Mouse (Mus musculus) forebrain, embryonic 16.5 days (tissue): ENCODE results near the gene Rbms3. TPM values are rescaled to one million over a fixed set of nuclear protein-coding genes. Genes with fewer than 3 reads are reported as not detected.

Experiments
- ATAC-seq: fragments of 200-750 bp; cut with Nextera tagmentation; 2 replicates; pipeline ENCODE4 v1.8.0; 2017; ENCODE audit warnings: mild to moderate bottlenecking, moderate library complexity
- H3K27ac ChIP-seq: fragments of 300-500 bp; sonication (generic); 2 replicates; pipeline ENCODE4 v1.5.1; 2014; ENCODE audit warnings: low read length, control low read depth
- H3K27me3 ChIP-seq: fragments of 300-500 bp; sonication (generic); replicated peaks from 2 replicates; pipeline ENCODE4 v1.6.1; 2014; ENCODE audit warnings: low read length; ENCODE audit not compliant: control insufficient read depth, insufficient read depth
- H3K36me3 ChIP-seq: fragments of 300-500 bp; sonication (generic); 2 replicates; pipeline ENCODE4 v1.6.1; 2014; ENCODE audit not compliant: control insufficient read depth, insufficient read depth
- H3K4me1 ChIP-seq: fragments of 300-500 bp; sonication (generic); replicated peaks from 2 replicates; pipeline ENCODE4 v1.6.1; 2014; ENCODE audit warnings: low read length; ENCODE audit not compliant: control insufficient read depth, insufficient read depth
- H3K4me2 ChIP-seq: fragments of 300-500 bp; sonication (generic); 2 replicates; pipeline ENCODE4 v1.6.1; 2014; ENCODE audit warnings: mild to moderate bottlenecking, low read length, control low read depth
- H3K4me3 ChIP-seq: fragments of 300-500 bp; sonication (generic); replicated peaks from 2 replicates; pipeline ENCODE4 v1.5.1; 2014; ENCODE audit warnings: mild to moderate bottlenecking, low read length, control low read depth
- H3K9ac ChIP-seq: fragments of 300-500 bp; sonication (generic); replicated peaks from 2 replicates; pipeline ENCODE4 v1.6.1; 2014; ENCODE audit warnings: low read depth, low read length, control low read depth
- H3K9me3 ChIP-seq: fragments of 300-500 bp; sonication (generic); 2 replicates; pipeline ENCODE4 v1.6.1; 2016; ENCODE audit warnings: low read length; ENCODE audit not compliant: control insufficient read depth
- WGBS: fragments of 180-500 bp; shearing (Covaris S2); extraction: QIAGEN DNeasy Blood & Tissue Kit; methylation state at CpG from one replicate; pipeline ENCODE4 v1.1.7; 2014; 5-methylcytosine and 5-hydroxymethylcytosine counted together
- polyA plus RNA-seq: library from polyadenylated mRNA; unstranded; fragments of >200 nt; fragmentation: Nextera tagmentation; extraction: Ambion mirVana; gene quantifications from 2 replicates; pipeline ENCODE4 v1.2.1, GENCODE M21; 2015

Gene Rbms3
- polyA plus RNA-seq, 1 experiment from 2014 or later, result 25.7 TPM

GRCm38 (mm10) chr9:117558562-117558961 lies 71.2 kb downstream of the Rbms3 start:
- Histone ChIP-seq H3K4me3 (no peak overlapping the region), H3K4me1 (no peaks in the 10 kb centered on the region), H3K9me3 (no peaks in the 10 kb centered on the region), H3K27me3 (no peaks in the 10 kb centered on the region), H3K9ac (no peak overlapping the region), H3K27ac (no peak overlapping the region), H3K4me2 (no peak overlapping the region), H3K36me3 (no peaks in the 10 kb centered on the region)
- no peak for ATAC-seq
- WGBS, result 92% methylated on average over 5 of the region's 5 CpGs

DNA sequence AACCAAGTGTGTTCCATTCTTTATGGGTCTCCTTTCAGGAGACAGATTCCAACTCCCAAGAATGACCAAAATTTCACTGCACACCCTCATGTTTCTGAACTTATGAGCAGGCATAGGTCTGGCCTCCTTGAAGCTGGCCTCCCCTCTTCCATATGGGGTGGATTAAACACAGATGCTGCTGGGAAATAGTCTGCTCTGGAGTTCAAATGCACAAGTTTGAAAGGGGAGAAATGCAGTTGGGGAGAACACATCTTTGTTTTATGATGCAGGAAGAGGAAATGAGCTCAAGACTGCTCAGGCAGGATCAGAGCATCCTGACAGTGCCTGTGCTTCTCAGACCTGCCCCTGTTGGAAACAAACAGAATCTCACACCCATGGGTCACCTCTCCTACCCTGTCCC lies 75.4 kb downstream of the Rbms3 start:
- no peaks in the 10 kb centered on the region for H3K36me3 ChIP-seq
- H3K4me3 ChIP-seq, result no peak overlapping the region
- no peak overlapping the region for H3K27ac ChIP-seq
- ATAC-seq, result no peak
- no peaks in the 10 kb centered on the region for H3K9me3 ChIP-seq
- no peak overlapping the region for H3K4me2 ChIP-seq
- no peak overlapping the region for H3K9ac ChIP-seq
- no peaks in the 10 kb centered on the region for H3K27me3 ChIP-seq
- H3K4me1 ChIP-seq, result no peaks in the 10 kb centered on the region

- no peak overlapping the region for H3K4me3 ChIP-seq
- no peaks in the 10 kb centered on the region for H3K9me3 ChIP-seq
- no peaks in the 10 kb centered on the region for H3K36me3 ChIP-seq
- no peaks in the 10 kb centered on the region for H3K27me3 ChIP-seq
- no peaks in the 10 kb centered on the region for H3K4me1 ChIP-seq
- 85% methylated on average over 2 of the region's 2 CpGs for WGBS
- ATAC-seq, result no peak
- no peak overlapping the region for H3K27ac ChIP-seq
- no peak overlapping the region for H3K4me2 ChIP-seq
- H3K9ac ChIP-seq, result no peak overlapping the region
Measured at GRCm38 (mm10) chr9:117529281-117529680, 100.4 kb downstream of the Rbms3 start.

GRCm38 (mm10) chr9:117508941-117509340 lies 120.8 kb downstream of the Rbms3 start:
- ATAC-seq, result peak; percentile 50; the same call in 1 of the 2 replicates
- Histone ChIP-seq H3K4me1 (0 out of 2 replicates have a peak, but pooled peaks cover 2% of the 10 kb centered on the region), H3K36me3 (no peaks in the 10 kb centered on the region), H3K4me3 (no peak overlapping the region), H3K27me3 (no peaks in the 10 kb centered on the region), H3K4me2 (no peak overlapping the region), H3K27ac (no peak overlapping the region), H3K9me3 (no peaks in the 10 kb centered on the region), H3K9ac (no peak overlapping the region)
- WGBS, result 66% methylated on average over 11 of the region's 11 CpGs

DNA sequence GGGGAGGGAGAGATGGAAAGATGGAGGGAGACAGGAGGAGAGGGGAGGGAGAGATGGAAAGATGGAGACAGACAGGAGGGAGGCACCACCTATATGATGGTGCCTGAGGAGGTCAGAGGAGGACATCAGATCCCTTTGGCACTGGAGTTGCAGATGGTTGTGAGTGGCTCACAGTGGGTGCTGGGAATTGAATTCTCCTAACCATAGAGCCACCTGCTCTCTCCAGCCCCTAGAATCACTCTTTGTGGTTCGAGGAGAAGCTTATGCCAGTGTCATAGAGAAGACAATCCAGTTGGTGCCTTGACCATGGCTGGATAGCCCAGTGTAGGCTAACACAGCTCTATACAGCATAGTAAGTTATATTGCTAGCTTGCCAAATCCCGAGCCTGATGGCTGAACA lies 137.8 kb downstream of the Rbms3 start:
- no peak overlapping the region for H3K4me3 ChIP-seq
- WGBS, result 87% methylated on average over 2 of the region's 2 CpGs
- no peak for ATAC-seq
- H3K4me1 ChIP-seq, result no peaks in the 10 kb centered on the region
- H3K9me3 ChIP-seq, result no peaks in the 10 kb centered on the region
- no peaks in the 10 kb centered on the region for H3K27me3 ChIP-seq
- H3K9ac ChIP-seq, result no peak overlapping the region
- no peak overlapping the region for H3K27ac ChIP-seq
- no peak overlapping the region for H3K4me2 ChIP-seq
- H3K36me3 ChIP-seq, result no peaks in the 10 kb centered on the region

DNA sequence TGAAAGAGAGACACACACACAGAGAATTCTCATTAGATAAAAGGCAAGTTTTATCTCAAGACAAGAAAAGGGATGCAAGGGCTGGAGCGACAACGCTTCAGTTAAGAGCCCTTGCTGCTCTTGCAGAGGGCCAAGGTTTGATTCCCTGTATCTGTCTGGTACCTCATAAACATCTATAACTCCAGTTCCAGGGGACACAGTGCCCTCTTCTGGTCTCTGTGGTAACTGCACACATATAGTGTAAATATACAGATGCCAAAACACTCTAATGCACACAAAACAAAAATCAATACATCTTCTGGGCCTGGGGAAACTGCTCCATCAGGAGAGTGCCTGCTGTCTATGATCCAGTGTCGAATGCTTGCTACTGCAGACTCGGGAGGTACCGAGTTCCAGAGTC lies 145.3 kb downstream of the Rbms3 start:
- Histone ChIP-seq H3K4me2 (no peak overlapping the region), H3K27me3 (no peaks in the 10 kb centered on the region), H3K9me3 (no peaks in the 10 kb centered on the region), H3K27ac (no peak overlapping the region), H3K9ac (no peak overlapping the region), H3K36me3 (no peaks in the 10 kb centered on the region), H3K4me1 (no peaks in the 10 kb centered on the region), H3K4me3 (no peak overlapping the region)
- ATAC-seq, result no peak
- 87% methylated on average over 5 of the region's 5 CpGs for WGBS

DNA sequence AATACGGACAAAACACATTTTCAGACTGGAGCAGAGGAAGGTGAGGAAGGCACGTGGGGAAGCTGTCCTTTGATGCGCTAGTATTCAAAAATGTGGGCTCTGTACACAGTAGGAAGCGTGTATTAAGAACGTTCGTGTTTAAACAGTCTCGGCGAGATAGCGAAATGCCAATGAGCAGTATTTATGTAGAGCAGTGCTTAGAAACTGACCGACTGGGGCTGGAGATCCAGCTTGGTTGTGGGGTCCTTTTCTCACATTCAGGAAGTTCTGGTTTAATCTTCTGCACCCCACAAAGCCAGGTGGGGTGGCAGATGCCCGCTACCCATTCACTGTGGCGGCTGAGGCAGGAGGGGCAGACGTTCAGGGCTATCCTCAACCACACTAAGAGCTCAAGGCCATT lies 153.0 kb downstream of the Rbms3 start:
- H3K27ac ChIP-seq, result no peak overlapping the region
- H3K9ac ChIP-seq, result no peak overlapping the region
- H3K9me3 ChIP-seq, result no peaks in the 10 kb centered on the region
- H3K36me3 ChIP-seq, result no peaks in the 10 kb centered on the region
- ATAC-seq, result no peak
- no peak overlapping the region for H3K4me3 ChIP-seq
- no peak overlapping the region for H3K4me2 ChIP-seq
- no peaks in the 10 kb centered on the region for H3K4me1 ChIP-seq
- no peaks in the 10 kb centered on the region for H3K27me3 ChIP-seq
- WGBS, result 70% methylated on average over 13 of the region's 13 CpGs

GRCm38 (mm10) chr9:117452816-117453215 lies 176.9 kb downstream of the Rbms3 start:
- Histone ChIP-seq H3K4me1 (no peaks in the 10 kb centered on the region), H3K9ac (no peak overlapping the region), H3K27ac (no peak overlapping the region), H3K9me3 (no peaks in the 10 kb centered on the region), H3K36me3 (no peaks in the 10 kb centered on the region), H3K4me3 (no peak overlapping the region), H3K4me2 (no peak overlapping the region), H3K27me3 (no peaks in the 10 kb centered on the region)
- WGBS, result 61% methylated on average over 10 of the region's 10 CpGs
- no peak for ATAC-seq

DNA sequence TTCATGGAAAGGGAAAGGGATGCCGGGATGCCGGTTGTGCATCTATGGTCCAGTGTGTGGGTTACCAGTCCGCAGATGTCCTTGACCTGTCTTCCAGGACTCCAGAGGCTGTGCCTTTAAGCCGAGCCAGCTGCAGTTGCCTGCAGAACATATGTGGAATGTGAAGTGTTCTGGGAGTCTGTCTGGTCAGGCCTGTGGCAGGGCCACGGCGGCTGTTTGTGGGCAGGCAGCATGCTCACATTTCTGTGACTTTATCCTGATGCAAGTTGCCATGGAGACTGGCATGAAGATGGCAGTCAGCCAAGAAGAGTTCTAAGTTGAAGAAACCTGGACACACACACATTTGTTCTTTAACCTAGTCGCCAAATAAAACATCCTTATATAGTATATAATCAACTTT lies 187.1 kb downstream of the Rbms3 start:
- Histone ChIP-seq H3K9me3 (no peaks in the 10 kb centered on the region), H3K27ac (no peak overlapping the region), H3K36me3 (no peaks in the 10 kb centered on the region), H3K4me2 (no peak overlapping the region), H3K27me3 (no peaks in the 10 kb centered on the region), H3K4me3 (no peak overlapping the region), H3K4me1 (no peaks in the 10 kb centered on the region), H3K9ac (no peak overlapping the region)
- no peak for ATAC-seq
- WGBS, result 61% methylated on average over 7 of the region's 7 CpGs

DNA sequence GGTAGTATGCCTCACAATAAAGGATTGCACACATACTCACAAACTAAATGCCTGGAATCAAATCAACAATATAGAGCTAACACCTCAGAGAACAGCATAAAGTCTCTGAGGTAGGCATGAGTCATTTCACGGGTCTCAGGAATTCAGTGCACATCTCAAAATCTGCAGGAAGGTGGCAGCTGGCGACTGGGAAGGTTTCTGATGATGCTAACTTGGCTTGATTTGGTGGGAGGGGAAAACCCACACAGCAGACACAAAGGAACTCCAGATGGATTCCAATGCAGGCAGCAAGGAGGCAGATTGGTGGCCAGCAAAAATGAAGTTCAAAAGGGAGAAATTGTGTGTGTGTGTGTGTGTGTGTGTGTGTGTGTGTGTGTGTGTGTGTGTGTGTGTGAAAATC lies 193.9 kb downstream of the Rbms3 start:
- Histone ChIP-seq H3K4me2 (no peak overlapping the region), H3K9me3 (peaks cover 5% of the 10 kb centered on the region; the same call in 1 of the 2 replicates), H3K4me3 (no peak overlapping the region), H3K4me1 (no peaks in the 10 kb centered on the region), H3K27me3 (no peaks in the 10 kb centered on the region), H3K36me3 (no peaks in the 10 kb centered on the region), H3K27ac (no peak overlapping the region), H3K9ac (no peak overlapping the region)
- no peak for ATAC-seq
- WGBS, result 63% methylated on average over 2 of the region's 2 CpGs
